Mouse (Mus musculus): ENCODE measurements around the gene Rapgef6. TPM values are rescaled to one million over a fixed set of nuclear protein-coding genes. Genes with fewer than 3 reads are reported as not detected.

The Rapgef6 gene
- 26.6 and 29.6 TPM in 2 replicates for polyA plus RNA-seq (2014; fragmentation: Nextera tagmentation; extraction: Ambion mirVana)

DNA sequence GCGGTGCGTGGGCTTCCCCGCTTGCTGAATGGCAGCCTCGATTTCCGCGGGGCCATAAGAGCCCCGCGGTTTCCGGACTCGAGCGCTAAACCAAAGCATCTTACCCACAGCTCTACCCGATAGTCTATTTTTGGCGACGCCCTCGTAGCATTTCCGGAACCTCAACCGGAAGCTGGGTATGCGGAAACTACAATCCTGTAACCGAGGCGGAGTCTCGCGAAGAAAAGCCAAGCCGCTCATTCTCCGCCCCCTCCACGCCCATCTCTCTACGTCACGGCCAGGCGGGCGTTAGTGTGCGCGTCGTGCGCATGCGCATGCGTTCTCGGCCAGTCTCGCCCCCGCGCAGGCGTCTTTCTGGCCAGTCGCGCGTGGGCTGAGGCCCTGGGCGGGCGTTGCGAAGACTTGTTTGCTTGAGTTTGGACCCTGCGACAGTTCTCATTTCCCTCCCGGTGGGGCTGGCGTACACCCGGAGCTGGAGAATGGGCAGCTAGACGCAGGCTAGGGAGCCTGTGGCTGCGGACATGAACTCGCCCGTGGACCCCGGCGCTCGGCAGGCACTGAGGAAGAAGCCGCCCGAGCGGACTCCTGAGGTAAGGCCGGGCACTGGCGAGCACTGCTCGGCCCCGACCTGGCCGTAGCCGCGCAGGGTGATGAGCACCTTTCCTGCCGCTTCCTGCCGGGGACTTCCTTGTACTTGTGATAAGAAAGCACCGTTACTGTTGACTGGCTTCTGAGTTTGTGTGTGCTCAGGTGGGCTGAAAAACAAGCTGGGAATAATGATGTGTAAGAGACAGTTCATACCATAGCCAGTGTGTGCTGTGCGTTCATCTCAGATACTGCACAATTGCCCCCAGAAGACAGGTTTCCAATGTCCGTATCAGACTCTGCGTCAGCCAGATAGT is at the start of gene Rapgef6:
Gene Rapgef6 (plus strand): TSS at position 319 of the 902 bp plus-strand sequence.
- peak; percentile 100 for DNase-seq (ENCODE audit: low spot score)
- peak; percentile 97 for ATAC-seq (replicated peaks; ENCODE audit: low FRiP score)
- no peaks in the 10 kb centered on the region for H3K4me1 ChIP-seq (replicated peaks; ENCODE audit: control insufficient read depth, insufficient read depth, low read length)
- no peaks in the 10 kb centered on the region for H3K36me3 ChIP-seq (ENCODE audit: control insufficient read depth, insufficient read depth, low read length)
- WGBS = under 1% methylated on average over 73 of the region's 73 CpGs
- H3K4me2 ChIP-seq (ENCODE audit: low read depth, low read length, severe bottlenecking) = peak within 1 kb of the TSS; percentile 78
- peak within 1 kb of the TSS; percentile 87 for H3K4me3 ChIP-seq (ENCODE audit: low read depth, low read length)
- no peaks in the 10 kb centered on the region for H3K27me3 ChIP-seq (ENCODE audit: control insufficient read depth, insufficient read depth, low read length)
- H3K9ac ChIP-seq (ENCODE audit: low read length) = peak within 1 kb of the TSS; percentile 92
- peak within 1 kb of the TSS; percentile 85 for H3K27ac ChIP-seq (ENCODE audit: low read depth, low read length)
- no peaks in the 10 kb centered on the region for H3K9me3 ChIP-seq (ENCODE audit: control insufficient read depth, low read length)

DNA sequence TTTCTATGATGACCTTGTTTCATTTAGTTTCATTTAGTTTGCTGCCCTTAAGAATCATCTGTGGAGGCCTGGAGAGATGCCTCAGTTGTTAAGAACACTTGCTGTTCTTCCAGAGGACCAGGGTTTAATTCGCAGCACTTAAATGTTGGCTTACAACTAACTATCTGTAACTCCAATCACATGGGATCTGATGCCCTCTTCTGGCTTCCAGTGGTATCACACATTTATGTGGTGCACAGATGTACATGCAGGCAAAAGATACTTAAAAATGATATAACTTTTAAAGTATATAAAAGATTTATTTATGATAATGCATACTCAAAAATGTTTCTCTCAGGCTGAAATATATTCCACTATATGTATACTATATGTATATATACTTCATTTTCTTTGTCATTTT is 44.2 kb upstream of the Rapgef6 start:
- ATAC-seq (replicated peaks; ENCODE audit: low FRiP score) (no peak), DNase-seq (ENCODE audit: low spot score) (no peak)
- Histone ChIP-seq H3K36me3 (ENCODE audit: control insufficient read depth, insufficient read depth, low read length) (peaks cover 3% of the 10 kb centered on the region; the same call in 1 of the 2 replicates), H3K27me3 (ENCODE audit: control insufficient read depth, insufficient read depth, low read length) (no peaks in the 10 kb centered on the region), H3K4me1 (replicated peaks; ENCODE audit: control insufficient read depth, insufficient read depth, low read length) (no peaks in the 10 kb centered on the region), H3K4me2 (ENCODE audit: low read depth, low read length, severe bottlenecking) (no peak overlapping the region), H3K9me3 (ENCODE audit: control insufficient read depth, low read length) (no peaks in the 10 kb centered on the region), H3K9ac (ENCODE audit: low read length) (no peak overlapping the region), H3K27ac (ENCODE audit: low read depth, low read length) (no peak overlapping the region), H3K4me3 (ENCODE audit: low read depth, low read length) (no peak overlapping the region)
- WGBS = 90% methylated on average over 1 of the region's 1 CpGs

DNA sequence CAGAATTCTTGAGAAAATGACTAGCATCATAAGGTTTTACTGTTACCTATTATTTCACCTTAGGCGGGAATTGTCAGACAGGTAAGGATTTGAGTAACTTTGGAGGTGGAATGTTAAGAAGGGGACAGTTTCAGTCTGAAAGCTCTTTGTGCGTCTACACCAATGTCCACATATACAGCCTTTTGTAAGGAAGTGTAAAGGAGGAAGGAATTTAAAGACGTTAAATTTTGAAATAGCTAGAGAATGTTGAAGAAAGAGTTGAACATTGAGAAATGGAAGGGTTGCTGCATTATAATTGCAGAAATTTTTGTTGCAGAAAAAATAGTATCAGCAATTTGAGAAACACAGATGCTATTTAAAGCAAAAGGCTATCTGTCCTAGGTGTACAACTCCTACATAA is 36.6 kb upstream of the Rapgef6 start:
- Histone ChIP-seq H3K9me3 (ENCODE audit: control insufficient read depth, low read length) (no peaks in the 10 kb centered on the region), H3K9ac (ENCODE audit: low read length) (no peak overlapping the region), H3K27ac (ENCODE audit: low read depth, low read length) (no peak overlapping the region), H3K27me3 (ENCODE audit: control insufficient read depth, insufficient read depth, low read length) (no peaks in the 10 kb centered on the region), H3K4me1 (replicated peaks; ENCODE audit: control insufficient read depth, insufficient read depth, low read length) (no peaks in the 10 kb centered on the region), H3K4me3 (ENCODE audit: low read depth, low read length) (no peak overlapping the region), H3K36me3 (ENCODE audit: control insufficient read depth, insufficient read depth, low read length) (no peaks in the 10 kb centered on the region), H3K4me2 (ENCODE audit: low read depth, low read length, severe bottlenecking) (no peak overlapping the region)
- WGBS = 86% methylated on average over 3 of the region's 3 CpGs
- ATAC-seq (replicated peaks; ENCODE audit: low FRiP score) = no peak
- DNase-seq (ENCODE audit: low spot score) = no peak

DNA sequence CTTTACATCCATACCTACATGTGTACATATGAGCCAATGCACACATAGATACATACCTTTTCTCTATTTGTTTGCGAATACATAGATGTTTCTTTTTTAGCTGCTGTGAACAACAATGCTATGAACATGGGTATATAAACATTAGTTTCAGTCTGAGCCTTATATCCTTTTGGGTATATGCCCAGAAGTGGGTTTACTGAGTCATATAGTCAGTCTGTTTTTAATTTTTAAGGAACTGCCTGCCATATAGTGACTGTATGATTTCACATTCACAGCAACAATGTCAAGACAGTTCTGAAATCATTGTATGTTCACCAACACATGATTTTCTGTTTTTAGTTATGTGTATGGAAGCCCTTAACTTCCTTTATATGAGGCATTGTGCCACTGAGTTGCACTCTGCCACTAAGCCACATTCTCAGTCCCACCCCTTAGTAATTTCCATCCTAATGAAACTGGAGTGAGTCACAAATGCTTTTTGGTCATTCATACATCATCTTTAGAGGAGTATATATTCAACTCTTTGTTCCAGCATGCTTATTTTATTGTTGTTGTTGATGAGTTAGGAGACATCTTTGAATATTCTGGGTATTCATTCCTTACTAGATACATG is 30.6 kb upstream of the Rapgef6 start:
- 96% methylated on average over 1 of the region's 1 CpGs for WGBS
- H3K9me3 ChIP-seq (ENCODE audit: control insufficient read depth, low read length) = no peaks in the 10 kb centered on the region
- no peaks in the 10 kb centered on the region for H3K4me1 ChIP-seq (replicated peaks; ENCODE audit: control insufficient read depth, insufficient read depth, low read length)
- H3K4me2 ChIP-seq (ENCODE audit: low read depth, low read length, severe bottlenecking) = no peak overlapping the region
- DNase-seq (ENCODE audit: low spot score) (no peak), ATAC-seq (replicated peaks; ENCODE audit: low FRiP score) (no peak)
- no peak overlapping the region for H3K9ac ChIP-seq (ENCODE audit: low read length)
- no peak overlapping the region for H3K4me3 ChIP-seq (ENCODE audit: low read depth, low read length)
- H3K27me3 ChIP-seq (ENCODE audit: control insufficient read depth, insufficient read depth, low read length) = no peaks in the 10 kb centered on the region
- no peaks in the 10 kb centered on the region for H3K36me3 ChIP-seq (ENCODE audit: control insufficient read depth, insufficient read depth, low read length)
- H3K27ac ChIP-seq (ENCODE audit: low read depth, low read length) = no peak overlapping the region

DNA sequence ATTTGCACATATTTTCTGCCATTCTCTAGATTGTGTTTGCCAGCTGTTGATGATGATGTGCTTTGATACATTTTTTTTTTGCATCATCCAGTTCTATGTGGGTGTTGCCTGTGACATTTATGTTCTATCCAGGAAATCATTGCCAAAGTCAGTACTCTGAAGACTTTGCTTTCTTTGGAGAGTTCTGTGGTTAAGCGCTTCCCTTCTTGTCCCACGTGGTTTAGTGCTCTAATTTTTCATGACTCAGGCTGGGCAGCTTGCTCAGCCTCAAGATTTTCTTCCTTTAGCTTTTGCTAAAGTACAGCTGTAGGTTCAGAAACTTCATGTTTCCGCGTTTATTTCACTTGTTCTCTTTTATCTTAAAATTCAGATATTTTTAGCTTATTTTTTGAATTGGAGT is 30.1 kb upstream of the Rapgef6 start:
- WGBS = 89% methylated on average over 4 of the region's 4 CpGs

DNA sequence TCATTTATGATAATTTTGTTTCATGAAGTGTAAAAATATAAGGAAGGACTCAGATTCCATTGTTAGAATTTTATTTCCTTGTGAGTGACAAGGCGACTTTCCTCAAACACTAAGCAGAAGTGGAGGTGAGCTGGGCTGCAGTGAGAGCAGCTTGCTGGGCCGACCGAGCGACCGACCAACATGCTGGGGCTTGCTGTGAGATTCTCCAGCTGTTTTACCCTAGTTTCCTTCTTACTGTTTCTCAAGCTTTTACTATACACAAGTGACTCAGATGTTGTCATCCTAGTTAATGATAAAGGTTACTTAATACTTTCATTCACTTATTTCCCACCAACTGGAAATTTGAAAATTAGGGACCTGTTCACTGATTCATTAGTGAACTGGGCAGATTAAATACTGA is 22.8 kb upstream of the Rapgef6 start:
- Histone ChIP-seq H3K36me3 (ENCODE audit: control insufficient read depth, insufficient read depth, low read length) (no peaks in the 10 kb centered on the region; the same call in 1 of the 2 replicates), H3K4me1 (replicated peaks; ENCODE audit: control insufficient read depth, insufficient read depth, low read length) (no peaks in the 10 kb centered on the region), H3K4me2 (ENCODE audit: low read depth, low read length, severe bottlenecking) (no peak overlapping the region), H3K27ac (ENCODE audit: low read depth, low read length) (no peak overlapping the region), H3K27me3 (ENCODE audit: control insufficient read depth, insufficient read depth, low read length) (no peaks in the 10 kb centered on the region), H3K4me3 (ENCODE audit: low read depth, low read length) (no peak overlapping the region), H3K9ac (ENCODE audit: low read length) (no peak overlapping the region), H3K9me3 (ENCODE audit: control insufficient read depth, low read length) (no peaks in the 10 kb centered on the region)
- ATAC-seq (replicated peaks; ENCODE audit: low FRiP score) = no peak
- 93% methylated on average over 5 of the region's 5 CpGs for WGBS
- no peak for DNase-seq (ENCODE audit: low spot score)

More for the DNA sequence above, 30.1 kb upstream of the Rapgef6 start:
- Histone ChIP-seq H3K4me1 (replicated peaks; ENCODE audit: control insufficient read depth, insufficient read depth, low read length) (no peaks in the 10 kb centered on the region), H3K27ac (ENCODE audit: low read depth, low read length) (no peak overlapping the region), H3K36me3 (ENCODE audit: control insufficient read depth, insufficient read depth, low read length) (no peaks in the 10 kb centered on the region), H3K9ac (ENCODE audit: low read length) (no peak overlapping the region), H3K4me3 (ENCODE audit: low read depth, low read length) (no peak overlapping the region), H3K27me3 (ENCODE audit: control insufficient read depth, insufficient read depth, low read length) (no peaks in the 10 kb centered on the region), H3K9me3 (ENCODE audit: control insufficient read depth, low read length) (no peaks in the 10 kb centered on the region), H3K4me2 (ENCODE audit: low read depth, low read length, severe bottlenecking) (no peak overlapping the region)
- ATAC-seq (replicated peaks; ENCODE audit: low FRiP score) (no peak), DNase-seq (ENCODE audit: low spot score) (no peak)

DNA sequence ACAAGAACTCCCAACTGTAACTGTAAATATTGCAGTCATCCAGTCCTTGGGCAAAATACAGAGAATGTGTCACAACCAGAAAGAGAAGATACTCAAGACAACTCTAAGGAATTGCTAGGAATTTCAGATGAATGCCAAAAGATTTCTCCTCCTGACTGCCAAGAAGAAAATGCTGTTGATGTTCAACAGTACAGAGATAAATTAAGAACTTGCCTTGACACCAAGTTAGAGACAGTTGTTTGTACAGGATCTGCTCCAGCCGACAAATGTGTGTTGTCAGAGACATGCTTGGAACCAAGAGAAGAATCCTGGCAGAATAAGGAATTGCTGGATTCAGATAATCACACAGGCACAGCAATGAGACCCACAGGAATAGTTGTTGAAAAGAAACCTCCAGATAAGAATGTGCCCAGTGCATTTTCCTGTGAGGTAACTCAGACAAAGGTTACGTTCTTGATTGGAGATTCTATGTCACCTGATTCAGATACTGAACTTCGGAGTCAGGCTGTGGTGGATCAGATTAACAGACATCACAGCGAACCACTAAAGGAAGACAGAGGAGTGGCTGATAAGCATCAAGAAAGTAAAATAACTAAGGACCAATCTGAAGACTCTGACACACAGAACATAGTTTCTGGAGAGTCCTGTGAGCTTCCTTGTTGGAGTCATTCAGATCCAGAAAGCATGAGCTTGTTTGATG is 20.0 kb upstream of the Rapgef6 start:
- Histone ChIP-seq H3K36me3 (ENCODE audit: control insufficient read depth, insufficient read depth, low read length) (no peaks in the 10 kb centered on the region; the same call in 1 of the 2 replicates), H3K4me2 (ENCODE audit: low read depth, low read length, severe bottlenecking) (no peak overlapping the region), H3K9ac (ENCODE audit: low read length) (no peak overlapping the region), H3K4me3 (ENCODE audit: low read depth, low read length) (no peak overlapping the region), H3K27ac (ENCODE audit: low read depth, low read length) (no peak overlapping the region), H3K9me3 (ENCODE audit: control insufficient read depth, low read length) (no peaks in the 10 kb centered on the region), H3K27me3 (ENCODE audit: control insufficient read depth, insufficient read depth, low read length) (no peaks in the 10 kb centered on the region), H3K4me1 (replicated peaks; ENCODE audit: control insufficient read depth, insufficient read depth, low read length) (no peaks in the 10 kb centered on the region)
- WGBS = 94% methylated on average over 4 of the region's 4 CpGs
- DNase-seq (ENCODE audit: low spot score) = no peak
- no peak for ATAC-seq (replicated peaks; ENCODE audit: low FRiP score)

DNA sequence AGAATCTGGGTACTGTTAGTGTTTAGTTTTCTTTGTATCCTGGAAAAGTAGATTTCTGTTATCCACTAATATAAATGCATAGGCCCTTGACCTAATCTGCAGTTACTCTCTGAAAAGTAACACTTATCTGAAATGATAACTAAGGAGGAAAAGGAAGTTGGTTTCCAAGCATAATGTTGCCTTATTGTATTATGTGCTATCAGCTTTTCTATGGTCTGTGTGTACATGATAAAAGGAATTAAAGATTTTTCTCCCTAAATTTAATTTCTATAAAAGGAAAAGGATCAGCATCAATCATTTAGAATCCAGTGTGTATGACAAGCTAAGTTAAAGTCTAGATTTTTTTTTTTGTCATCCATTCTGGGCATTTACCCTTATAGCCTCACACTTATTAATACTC is 9.1 kb upstream of the Rapgef6 start:
- DNase-seq (ENCODE audit: low spot score) (no peak), ATAC-seq (replicated peaks; ENCODE audit: low FRiP score) (no peak)
- Histone ChIP-seq H3K27me3 (ENCODE audit: control insufficient read depth, insufficient read depth, low read length) (no peaks in the 10 kb centered on the region), H3K4me3 (ENCODE audit: low read depth, low read length) (no peak overlapping the region), H3K27ac (ENCODE audit: low read depth, low read length) (no peak overlapping the region), H3K4me1 (replicated peaks; ENCODE audit: control insufficient read depth, insufficient read depth, low read length) (no peaks in the 10 kb centered on the region), H3K36me3 (ENCODE audit: control insufficient read depth, insufficient read depth, low read length) (no peaks in the 10 kb centered on the region), H3K9me3 (ENCODE audit: control insufficient read depth, low read length) (no peaks in the 10 kb centered on the region), H3K4me2 (ENCODE audit: low read depth, low read length, severe bottlenecking) (no peak overlapping the region), H3K9ac (ENCODE audit: low read length) (no peak overlapping the region)
